Mouse (Mus musculus) cortical plate, adult 2 months (tissue): ENCODE measurements around the gene B4galnt3. TPM values are rescaled to one million over a fixed set of nuclear protein-coding genes. Genes with fewer than 3 reads are reported as not detected.

ENCODE experiments used
- H3K27ac ChIP-seq: fragments of 200-500 bp; 2 replicates; pipeline ENCODE4 v1.5.1; 2012; ENCODE audit warnings: low read length, control low read depth, inconsistent platforms; ENCODE audit not compliant: insufficient read depth
- H3K4me1 ChIP-seq: fragments of 200-500 bp; 2 replicates; pipeline ENCODE4 v1.6.1; 2011; ENCODE audit warnings: low read length; ENCODE audit not compliant: control insufficient read depth, insufficient read depth
- H3K4me3 ChIP-seq: fragments of 200-500 bp; 2 replicates; pipeline ENCODE4 v1.5.1; 2011; ENCODE audit warnings: mild to moderate bottlenecking, low read length, control low read depth; ENCODE audit not compliant: insufficient read depth
- CTCF ChIP-seq: fragments of 200-500 bp; IDR thresholded peaks from 2 replicates; pipeline ENCODE4 v1.5.1; 2011; ENCODE audit warnings: mild to moderate bottlenecking, control low read depth, low read length; ENCODE audit not compliant: insufficient read depth; ENCODE audit errors: extremely low read depth
- POLR2A ChIP-seq: fragments of 200-500 bp; IDR thresholded peaks from 2 replicates; pipeline ENCODE4 v1.6.1; 2011; ENCODE audit warnings: mild to moderate bottlenecking, low read length, control low read depth; ENCODE audit not compliant: insufficient read depth; ENCODE audit errors: extremely low read depth
- polyA plus RNA-seq: library from polyadenylated mRNA; depleted of rRNA; stranded (reverse); fragments of >200 nt; gene quantifications from 2 replicates; pipeline ENCODE4 v1.2.3, GENCODE M21; 2012

Gene B4galnt3
- polyA plus RNA-seq, 1 experiment = 0.58 TPM

DNA sequence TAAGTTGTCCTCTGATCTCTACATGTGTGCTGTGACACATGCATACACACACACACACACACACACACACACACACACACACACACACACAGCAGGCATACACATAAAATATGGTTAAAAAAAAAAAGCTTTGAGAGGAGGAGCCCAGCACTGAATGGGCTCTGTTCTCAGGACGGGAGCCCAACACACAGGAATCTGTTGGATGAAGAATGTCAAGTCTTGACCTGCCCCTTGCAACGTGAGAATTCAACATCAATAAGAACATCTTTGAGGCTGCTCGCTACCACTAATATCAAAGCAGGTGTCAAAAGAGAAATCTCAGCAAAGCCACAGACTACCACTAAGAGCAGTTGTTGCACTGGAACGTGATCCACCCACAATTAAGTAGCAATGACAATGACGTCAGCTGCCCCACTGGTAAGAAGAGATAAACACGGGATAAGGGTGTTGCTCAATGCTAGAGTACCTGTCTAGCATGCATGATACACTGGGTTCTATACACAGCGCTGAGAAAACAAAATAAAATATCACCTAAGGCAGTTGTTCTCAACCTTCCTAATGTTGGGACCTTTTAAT is 17.4 kb downstream of the B4galnt3 start:
- Histone ChIP-seq H3K4me1 (peaks cover 2% of the 10 kb centered on the region; the same call in 1 of the 2 replicates), H3K27ac (no peak overlapping the region), H3K4me3 (no peak overlapping the region)
- TF ChIP-seq CTCF (no peak), POLR2A (no peak)

DNA sequence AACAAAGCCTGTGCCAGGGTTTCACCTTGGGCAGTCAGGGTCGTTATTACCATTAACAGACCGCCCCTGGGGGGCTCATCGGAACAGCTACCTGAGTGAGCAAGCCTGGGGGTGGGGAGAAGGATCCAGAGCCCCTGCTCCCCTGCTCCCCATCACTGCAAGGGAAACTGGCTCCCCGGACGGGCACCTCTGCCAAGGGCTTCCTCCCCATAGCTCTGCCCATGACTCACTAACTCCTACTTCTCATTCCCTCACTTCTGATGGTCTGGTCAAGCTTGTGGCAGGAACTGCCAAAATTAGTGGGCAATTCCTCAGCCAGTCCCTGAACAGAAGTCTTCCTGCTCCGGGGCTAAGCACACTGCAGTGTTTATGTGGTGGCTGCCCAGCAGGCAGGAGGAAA is 19.1 kb downstream of the B4galnt3 start:
- Histone ChIP-seq H3K27ac (no peak overlapping the region), H3K4me1 (peaks cover 2% of the 10 kb centered on the region; the same call in 1 of the 2 replicates), H3K4me3 (no peak overlapping the region)
- TF ChIP-seq POLR2A (no peak), CTCF (no peak)

DNA sequence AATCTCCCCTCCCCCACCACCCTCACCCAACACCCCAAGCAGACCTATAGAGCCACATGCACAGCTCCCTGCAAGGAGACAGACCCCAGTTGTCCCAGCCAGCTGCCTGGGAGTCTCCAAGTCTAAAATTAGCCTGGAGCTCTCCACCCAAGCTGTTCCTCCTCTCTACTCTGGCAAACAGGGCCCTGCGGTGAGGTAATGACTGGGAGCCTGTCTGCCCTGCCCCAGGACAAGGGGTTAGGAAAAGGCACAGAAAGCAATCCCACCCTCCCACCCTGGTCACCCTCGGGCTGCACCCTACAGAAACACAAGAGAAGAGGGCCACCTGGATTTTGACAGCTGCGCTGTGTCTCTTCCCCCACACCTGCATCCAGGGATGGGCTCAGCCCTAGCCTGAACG is 19.5 kb downstream of the B4galnt3 start:
- Histone ChIP-seq H3K4me3 (no peak overlapping the region), H3K27ac (no peak overlapping the region), H3K4me1 (peaks cover 2% of the 10 kb centered on the region; the same call in 1 of the 2 replicates)
- TF ChIP-seq POLR2A (no peak), CTCF (no peak)

DNA sequence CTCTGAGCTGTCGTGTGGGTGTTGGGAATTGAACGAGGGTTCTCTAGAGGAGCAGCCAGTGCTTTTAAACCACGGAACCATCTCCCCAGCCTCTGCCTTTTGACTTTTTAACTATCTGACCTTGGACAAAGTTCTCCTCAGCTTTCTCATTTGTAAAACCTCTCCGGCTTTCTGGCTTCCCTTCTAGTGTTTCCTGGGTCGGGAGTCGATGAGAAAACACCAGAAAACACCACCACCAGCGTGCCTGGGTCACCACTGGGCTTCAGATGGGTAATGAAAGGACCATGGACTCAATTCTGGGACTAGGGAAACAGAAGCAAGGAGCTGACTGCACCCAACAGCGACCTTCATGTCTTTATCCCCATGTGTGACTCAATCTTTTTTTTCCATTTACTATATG is 20.2 kb downstream of the B4galnt3 start:
- no peak for TF ChIP-seq CTCF
- TF ChIP-seq POLR2A = no peak
- H3K4me3 ChIP-seq = no peak overlapping the region
- H3K27ac ChIP-seq = no peak overlapping the region
- peaks cover 2% of the 10 kb centered on the region; the same call in 1 of the 2 replicates for H3K4me1 ChIP-seq

DNA sequence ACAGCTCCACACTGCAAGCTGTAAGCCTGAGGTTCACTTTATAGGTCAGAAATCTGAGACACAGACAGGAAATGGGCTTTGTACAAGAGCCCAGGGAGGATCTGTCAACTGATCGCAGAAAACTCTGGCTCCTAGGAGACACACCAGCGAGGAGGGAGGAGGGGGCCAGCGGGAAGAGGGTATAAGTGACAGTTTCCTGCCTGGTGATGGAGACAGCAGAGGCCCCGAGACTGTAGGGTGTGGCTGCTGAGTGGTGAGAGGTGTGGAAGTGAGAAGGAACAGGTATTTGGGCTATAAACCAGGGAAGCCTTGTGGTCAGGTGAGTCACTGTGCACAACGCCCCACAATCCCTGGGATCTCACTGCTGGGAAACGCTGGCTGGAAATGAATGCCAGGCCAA is 30.2 kb downstream of the B4galnt3 start:
- TF ChIP-seq CTCF = no peak
- no peak for TF ChIP-seq POLR2A
- H3K4me1 ChIP-seq = no peaks in the 10 kb centered on the region
- no peak overlapping the region for H3K4me3 ChIP-seq
- no peak overlapping the region for H3K27ac ChIP-seq

DNA sequence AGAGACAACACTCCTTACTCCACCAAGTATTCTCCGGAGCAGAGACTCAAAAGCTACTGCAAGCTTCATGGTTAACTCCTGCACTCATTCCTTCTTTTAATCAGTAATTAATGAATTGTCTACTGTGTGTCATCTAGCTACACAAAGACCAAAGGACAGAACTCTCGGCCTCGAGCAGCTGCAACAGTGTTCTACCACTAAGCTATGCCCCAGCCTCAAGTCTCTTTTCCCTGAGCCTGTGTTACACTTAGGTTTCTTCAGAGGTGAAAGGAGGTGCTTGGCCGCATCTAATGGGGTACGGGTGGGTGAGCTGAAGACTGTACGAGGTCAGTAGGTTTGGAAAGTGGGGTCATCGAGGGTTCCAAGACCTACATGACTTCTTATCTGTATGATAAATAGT is 30.8 kb downstream of the B4galnt3 start:
- Histone ChIP-seq H3K27ac (no peak overlapping the region), H3K4me1 (no peaks in the 10 kb centered on the region), H3K4me3 (no peak overlapping the region)
- TF ChIP-seq POLR2A = no peak

DNA sequence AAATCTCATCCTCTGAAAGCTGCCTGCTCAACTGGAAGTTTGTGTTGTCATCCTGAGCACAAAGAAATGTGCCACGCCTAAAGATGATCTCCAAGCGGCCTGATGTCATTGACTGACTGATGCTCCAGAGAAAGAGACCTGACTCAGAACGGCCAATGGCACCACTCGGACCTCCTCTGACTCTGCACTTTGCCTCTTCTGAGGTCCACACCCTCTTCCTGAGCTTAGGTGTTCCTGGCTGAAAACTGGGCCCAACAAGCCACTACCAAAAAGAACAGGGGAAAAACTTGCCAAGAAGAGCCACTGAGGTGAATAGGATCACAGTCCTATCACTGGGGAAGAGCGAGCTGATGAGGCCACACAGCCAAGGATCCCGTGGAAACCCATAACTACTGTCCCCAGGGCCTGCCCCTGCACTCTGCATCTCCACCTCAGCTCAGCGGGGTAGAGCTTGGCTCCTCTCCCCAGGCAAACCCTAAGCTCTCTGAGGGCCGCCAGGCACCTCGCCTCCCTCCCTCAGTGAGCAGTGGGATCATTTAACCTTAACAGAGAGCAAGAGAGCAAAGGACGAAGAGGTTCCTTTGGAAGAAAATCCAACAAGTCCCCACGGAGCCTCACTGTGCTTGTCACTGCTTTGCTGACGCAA is 31.4 kb downstream of the B4galnt3 start:
- Histone ChIP-seq H3K4me3 (no peak overlapping the region), H3K4me1 (no peaks in the 10 kb centered on the region), H3K27ac (no peak overlapping the region)
- no peak for TF ChIP-seq POLR2A
- no peak for TF ChIP-seq CTCF

DNA sequence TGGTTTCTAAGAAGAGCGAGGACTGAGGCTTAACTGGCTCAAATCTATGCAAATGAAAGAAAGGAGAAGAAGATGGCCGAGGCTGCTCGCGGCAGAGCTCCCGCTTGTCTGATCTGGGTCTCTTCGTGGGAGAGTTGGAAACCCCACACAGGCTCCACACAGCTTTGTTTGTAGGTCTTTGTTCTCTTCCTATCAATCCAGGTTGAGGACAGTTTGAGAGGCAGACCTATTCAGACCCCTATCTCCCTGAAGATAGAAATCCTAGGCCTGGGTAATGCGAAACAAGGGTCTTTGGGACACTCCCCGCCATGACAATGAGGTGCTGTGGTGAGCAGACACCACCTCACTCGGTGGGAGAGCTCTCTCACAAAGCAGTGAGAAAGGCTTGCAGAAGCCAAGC is 34.9 kb downstream of the B4galnt3 start:
- TF ChIP-seq POLR2A = no peak
- no peak for TF ChIP-seq CTCF
- H3K4me1 ChIP-seq = no peaks in the 10 kb centered on the region
- H3K27ac ChIP-seq = no peak overlapping the region
- no peak overlapping the region for H3K4me3 ChIP-seq

DNA sequence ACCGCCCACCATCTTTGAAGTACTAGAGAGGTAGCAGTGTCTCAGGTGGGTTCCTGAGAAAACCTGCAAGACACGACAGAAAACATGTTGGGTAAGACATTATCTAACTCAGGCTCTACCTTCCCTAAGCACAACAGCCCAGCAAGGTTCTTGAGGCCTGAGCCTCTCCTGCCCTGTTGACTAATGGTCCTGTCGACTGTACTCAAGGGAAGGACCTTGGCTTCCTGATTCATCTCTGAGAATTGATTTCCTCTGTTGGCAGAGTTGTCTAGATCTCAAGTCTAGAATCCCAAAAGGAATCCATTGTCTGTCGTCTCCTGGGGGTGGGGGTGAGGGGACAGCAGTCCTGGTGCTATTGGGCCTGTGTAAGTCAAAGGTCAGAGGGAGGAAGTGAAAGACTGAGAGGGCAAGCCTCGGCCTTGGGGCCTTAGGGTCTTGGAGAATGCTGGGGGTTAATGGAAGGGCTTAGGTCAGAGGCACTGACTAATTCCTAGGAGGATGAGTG is 37.9 kb downstream of the B4galnt3 start:
- Histone ChIP-seq H3K4me1 (no peaks in the 10 kb centered on the region), H3K27ac (no peak overlapping the region), H3K4me3 (no peak overlapping the region)
- TF ChIP-seq POLR2A (no peak), CTCF (no peak)

DNA sequence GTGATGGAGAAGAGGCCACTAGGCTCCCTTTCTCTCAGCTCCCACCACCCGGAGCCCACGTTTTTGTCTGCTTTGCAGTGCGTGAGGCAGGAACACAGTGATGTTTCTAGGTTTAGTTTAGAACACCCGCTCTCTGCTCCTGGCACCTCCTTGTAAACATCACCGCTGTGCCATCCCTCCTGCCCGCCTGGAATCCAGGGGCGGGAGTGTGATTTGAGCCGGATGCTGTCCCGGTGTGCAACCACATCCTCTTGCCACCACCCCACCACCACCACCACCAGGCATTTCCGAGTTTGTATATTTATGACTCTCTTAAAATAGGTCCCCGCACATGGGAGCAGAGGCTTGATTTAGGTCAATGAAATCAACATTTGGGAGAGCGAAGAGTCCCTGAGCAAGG is 38.7 kb downstream of the B4galnt3 start:
- Histone ChIP-seq H3K4me1 (no peaks in the 10 kb centered on the region), H3K4me3 (no peak overlapping the region), H3K27ac (no peak overlapping the region)
- no peak for TF ChIP-seq CTCF
- TF ChIP-seq POLR2A = no peak
